Mouse (Mus musculus) layer of hippocampus, adult 18-20 months (tissue): ENCODE measurements around the gene Grcc10. TPM values are rescaled to one million over a fixed set of nuclear protein-coding genes. Genes with fewer than 3 reads are reported as not detected.

Experiments used
- DNase-seq, 2 experiments: peaks; one replicate each; pipeline ENCODE4 v3.0.0; 2022; ENCODE audit warnings: low spot score in 2 of 2
- total RNA-seq, 2 experiments: library from RNA; stranded (reverse); gene quantifications; 2 replicates each; pipeline ENCODE4 v1.2.3; 2021

Grcc10 gene
- total RNA-seq, 2 experiments from 2014 or later: 358 to 368 TPM

- DNase-seq: no peak
Measured at GRCm38 (mm10) chr6:124757351-124757880, 16.2 kb upstream of the Grcc10 start.

- DNase-seq: peak; percentile 67 to 75
Measured at GRCm38 (mm10) chr6:124756652-124757350, 15.6 kb upstream of the Grcc10 start.

GRCm38 (mm10) chr6:124755831-124756595 is 14.8 kb upstream of the Grcc10 start, which contains the start of the genes Gm45234 and Atn1:
Gene Gm45234 (minus strand): TSS chr6:124756021.
Gene Atn1 (minus strand): TSS chr6:124756524.
- DNase-seq: peak in 1 of 2 experiments; percentile 52

- DNase-seq: no peak
Measured at GRCm38 (mm10) chr6:124755306-124755705, 14.1 kb upstream of the Grcc10 start.

GRCm38 (mm10) chr6:124753861-124754260 is 12.7 kb upstream of the Grcc10 start:
- DNase-seq: no peak

GRCm38 (mm10) chr6:124750405-124750804 is 9.2 kb upstream of the Grcc10 start:
- no peak for DNase-seq

GRCm38 (mm10) chr6:124746654-124747632 is 5.8 kb upstream of the Grcc10 start:
- peak in 1 of 2 experiments; percentile 39 for DNase-seq

- DNase-seq: no peak
Measured at GRCm38 (mm10) chr6:124746296-124746605, 5.1 kb upstream of the Grcc10 start.

- DNase-seq: peak; percentile 93 to 96
Measured at GRCm38 (mm10) chr6:124745490-124746295, 4.5 kb upstream of the Grcc10 start.

GRCm38 (mm10) chr6:124744755-124745321 is 3.7 kb upstream of the Grcc10 start:
- DNase-seq: no peak

- DNase-seq: no peak
Measured at GRCm38 (mm10) chr6:124743647-124744046, 2.5 kb upstream of the Grcc10 start.

- DNase-seq: no peak
Measured at GRCm38 (mm10) chr6:124742839-124743514, 1.8 kb upstream of the Grcc10 start.

GRCm38 (mm10) chr6:124741842-124742241 is 668 bp upstream of the Grcc10 start:
- DNase-seq: no peak

GRCm38 (mm10) chr6:124740211-124740887 is 825 bp downstream of the Grcc10 start:
- DNase-seq: peak in 1 of 2 experiments; percentile 60

GRCm38 (mm10) chr6:124739231-124739796 is 1.9 kb downstream of the Grcc10 start:
- DNase-seq: no peak

GRCm38 (mm10) chr6:124738511-124739023 is 2.6 kb downstream of the Grcc10 start, which contains the start of gene Ptpn6:
Gene Ptpn6 (minus strand): TSS chr6:124738714.
- DNase-seq: no peak

- DNase-seq: no peak
Measured at GRCm38 (mm10) chr6:124737040-124737439, 4.1 kb downstream of the Grcc10 start.

GRCm38 (mm10) chr6:124734417-124734816 is 6.8 kb downstream of the Grcc10 start:
- DNase-seq: no peak
